Mouse (Mus musculus): ENCODE measurements around the gene Col5a3.

- TF ChIP-seq HCFC1 (IDR thresholded peaks at IDR 0.05; ENCODE audit: borderline replicate concordance, insufficient read depth, low read length) (no peak), ZC3H11A (IDR thresholded peaks at IDR 0.05; ENCODE audit: borderline replicate concordance, low read depth, low read length) (no peak), CHD2 (IDR thresholded peaks at IDR 0.05; ENCODE audit: low read depth, low read length) (no peak), MAFK (IDR thresholded peaks at IDR 0.05; ENCODE audit: insufficient read depth, low read depth, low read length) (no peak)
Measured at GRCm38 (mm10) chr9:20794108-20794806, 20.6 kb downstream of the Col5a3 start.

Measured in ES-E14 (cell line).